Mouse (Mus musculus) Muller cell, postnatal 12 days (primary cell): ENCODE measurements around the gene Sema3f.

ENCODE experiments used
- DNase-seq: peaks from one replicate; pipeline ENCODE4 v3.0.0-alpha.2; 2015; ENCODE audit errors: inconsistent ontology term

The Sema3f gene

DNA sequence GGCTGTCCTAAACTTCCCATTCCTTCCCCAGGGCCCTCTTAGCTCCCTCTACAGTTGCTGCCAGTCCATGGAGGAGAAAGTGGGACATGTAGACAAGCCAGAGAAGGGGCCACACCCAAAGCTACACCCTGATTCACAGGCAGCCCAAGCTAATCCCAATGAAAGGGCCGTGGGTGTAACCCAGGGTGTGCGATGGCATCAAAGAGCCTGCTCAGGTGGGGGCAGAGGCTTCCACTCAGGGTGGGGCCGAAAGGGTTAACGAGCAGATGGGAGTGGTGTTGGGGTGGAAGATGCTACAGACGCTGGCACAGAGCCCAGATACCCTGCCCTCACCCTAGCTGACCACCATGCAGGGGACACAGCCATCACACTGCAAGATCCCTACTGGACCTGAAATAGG, 17.5 kb downstream of the Sema3f start:
- DNase-seq, result no peak

DNA sequence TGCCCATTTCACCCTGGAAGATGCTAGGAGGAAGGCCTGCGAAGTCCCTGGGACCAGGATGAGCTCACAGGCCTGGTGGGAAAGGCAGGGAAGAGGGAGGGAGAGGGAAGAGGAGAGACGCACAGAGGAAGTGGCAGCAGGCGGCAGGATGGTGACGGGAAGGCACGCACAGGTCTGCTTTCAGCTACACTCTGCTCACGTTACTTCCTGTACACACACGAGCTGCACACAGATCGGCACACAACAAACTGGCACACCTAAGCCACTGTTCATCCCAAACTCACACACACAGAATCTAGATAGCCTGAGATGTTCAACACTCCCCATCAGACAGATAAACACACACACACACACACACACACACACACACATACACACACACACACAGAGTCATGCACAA, 19.9 kb downstream of the Sema3f start:
- no peak for DNase-seq

DNA sequence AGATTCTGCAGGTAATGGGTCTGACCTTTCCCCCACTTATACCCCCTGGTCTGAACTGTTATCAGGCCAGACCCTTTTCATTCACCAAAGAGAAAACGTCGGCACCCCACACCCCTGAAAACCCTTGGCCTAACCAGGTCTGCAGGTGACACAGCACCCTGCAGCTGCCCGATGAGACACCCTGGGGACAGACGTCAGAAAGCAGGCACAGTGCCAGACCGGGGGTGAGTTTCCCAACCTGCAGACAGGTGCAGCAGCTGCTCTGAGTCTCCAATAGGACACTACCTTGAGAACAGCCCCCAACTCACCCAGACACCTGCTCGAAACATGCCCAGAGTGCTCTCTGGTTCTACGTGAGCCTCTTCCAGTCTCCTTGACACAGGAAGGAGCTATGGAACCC, 21.3 kb downstream of the Sema3f start:
- no peak for DNase-seq

DNA sequence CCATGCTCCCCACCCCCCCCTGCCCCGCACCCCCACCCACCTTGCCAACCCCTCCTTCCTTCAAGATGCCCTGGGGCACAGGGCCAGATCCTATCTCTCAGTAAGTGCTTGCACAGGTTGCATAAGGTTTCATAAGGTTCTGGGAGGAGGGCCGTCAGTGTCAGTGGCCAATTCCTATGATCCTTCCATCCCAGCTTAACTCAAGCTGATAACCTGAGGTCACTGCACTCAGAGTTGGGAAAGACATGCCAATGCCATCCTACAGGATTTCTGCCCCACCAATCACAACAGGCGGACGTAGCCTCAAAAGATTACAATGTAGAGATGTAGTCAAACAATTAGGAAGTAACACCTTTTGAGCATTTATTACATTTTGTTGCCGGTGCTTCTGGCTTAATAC, 21.9 kb downstream of the Sema3f start:
- no peak for DNase-seq

DNA sequence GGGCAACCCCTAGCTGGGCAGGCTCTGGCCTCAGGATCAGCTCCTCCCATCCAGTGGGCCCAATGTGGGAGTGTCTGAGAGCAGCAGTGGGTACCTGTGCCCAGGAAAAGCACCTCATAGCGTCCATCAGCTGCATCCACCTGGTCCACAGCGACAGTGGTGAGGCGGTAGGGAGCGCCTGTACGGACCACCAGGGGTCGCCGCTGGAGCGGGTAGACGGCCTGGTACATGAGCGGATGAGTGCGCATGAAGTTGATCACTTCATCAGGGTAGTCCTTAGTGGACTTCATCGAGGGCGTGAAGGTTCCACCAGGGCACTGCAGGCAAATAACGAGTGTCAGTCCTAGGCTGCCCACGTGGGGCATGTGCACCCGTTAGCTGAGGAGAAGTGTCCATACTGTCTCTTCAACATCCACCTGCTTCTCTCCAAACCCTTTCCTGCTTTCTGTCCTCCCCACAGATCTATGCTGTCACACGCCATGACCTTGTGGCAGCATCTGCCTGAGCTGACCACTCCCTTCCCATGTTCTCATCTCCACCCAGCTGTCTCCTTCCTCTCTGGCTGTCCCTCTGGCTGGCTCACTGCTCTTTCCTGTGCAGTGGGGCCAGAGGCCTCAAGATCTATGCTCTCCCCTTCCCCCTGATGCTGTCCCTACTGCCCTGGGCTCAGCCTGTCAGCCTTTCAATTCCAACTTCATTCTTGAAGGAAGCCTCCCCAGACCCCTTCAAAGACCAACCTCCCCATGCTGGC, 24.9 kb downstream of the Sema3f start:
- DNase-seq, result peak; percentile 65

DNA sequence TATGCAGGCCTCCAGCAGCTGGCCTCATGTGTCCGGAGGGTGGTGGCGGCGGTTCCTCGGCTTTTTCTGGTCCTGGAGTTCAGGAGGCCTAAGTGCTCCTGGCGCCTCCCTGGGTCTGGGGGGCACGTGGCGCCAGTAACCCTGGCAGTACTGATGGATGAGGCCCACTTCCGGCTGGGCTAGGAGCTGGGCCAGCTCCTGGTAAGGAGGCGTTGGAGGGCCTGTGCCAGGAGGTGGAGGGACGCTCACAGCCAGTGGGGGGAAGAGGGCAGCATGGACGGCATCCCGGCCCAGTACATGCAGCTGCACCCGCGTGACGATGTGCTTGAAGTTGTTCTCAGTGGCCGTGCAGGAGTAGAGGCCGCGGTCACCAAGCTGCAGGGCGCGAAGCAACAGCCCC, 27.9 kb downstream of the Sema3f start:
- no peak for DNase-seq

DNA sequence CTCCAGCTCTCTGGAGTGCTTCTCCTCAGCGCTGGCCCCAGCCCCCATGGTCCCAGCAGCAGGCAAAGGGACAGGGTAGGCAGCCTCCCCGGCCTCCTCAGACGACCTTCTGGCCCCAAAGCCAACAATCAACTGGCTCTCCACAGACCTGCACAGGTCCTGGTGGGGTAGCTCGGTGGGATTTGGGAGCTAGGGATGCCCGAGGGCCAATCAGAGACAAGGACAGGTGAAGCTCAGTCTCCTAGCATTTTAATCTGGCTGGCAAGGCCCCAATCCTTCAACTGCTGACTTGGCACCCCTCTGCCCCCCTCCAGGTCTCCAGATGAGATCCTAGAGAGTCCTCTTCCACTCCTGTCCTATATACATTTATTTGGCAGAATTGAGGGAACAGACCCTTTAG, 30.8 kb downstream of the Sema3f start, which contains the start of gene Gnat1:
TSS of gene Gnat1 (minus strand) at position 212 of the 400 bp plus-strand sequence.
- DNase-seq, result no peak

DNA sequence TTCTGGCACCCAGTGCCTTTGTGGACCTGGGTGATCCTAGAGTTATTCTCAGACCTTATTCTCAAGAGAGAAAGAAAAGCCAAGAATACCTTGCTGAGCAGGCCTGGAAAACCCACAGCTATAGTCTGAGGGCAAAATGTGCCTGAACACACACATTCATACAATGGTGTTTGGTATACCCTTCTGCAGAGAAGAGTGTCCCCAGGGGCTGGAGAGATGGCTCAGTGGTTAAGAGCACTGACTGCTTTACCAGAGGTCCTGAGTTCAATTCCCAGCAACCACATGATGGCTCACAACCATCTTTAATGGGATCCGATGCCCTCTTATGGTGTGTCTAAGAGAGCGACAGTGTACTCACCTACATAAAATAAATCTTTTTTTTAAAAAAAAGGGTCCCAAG, 31.4 kb downstream of the Sema3f start:
- DNase-seq, result no peak

DNA sequence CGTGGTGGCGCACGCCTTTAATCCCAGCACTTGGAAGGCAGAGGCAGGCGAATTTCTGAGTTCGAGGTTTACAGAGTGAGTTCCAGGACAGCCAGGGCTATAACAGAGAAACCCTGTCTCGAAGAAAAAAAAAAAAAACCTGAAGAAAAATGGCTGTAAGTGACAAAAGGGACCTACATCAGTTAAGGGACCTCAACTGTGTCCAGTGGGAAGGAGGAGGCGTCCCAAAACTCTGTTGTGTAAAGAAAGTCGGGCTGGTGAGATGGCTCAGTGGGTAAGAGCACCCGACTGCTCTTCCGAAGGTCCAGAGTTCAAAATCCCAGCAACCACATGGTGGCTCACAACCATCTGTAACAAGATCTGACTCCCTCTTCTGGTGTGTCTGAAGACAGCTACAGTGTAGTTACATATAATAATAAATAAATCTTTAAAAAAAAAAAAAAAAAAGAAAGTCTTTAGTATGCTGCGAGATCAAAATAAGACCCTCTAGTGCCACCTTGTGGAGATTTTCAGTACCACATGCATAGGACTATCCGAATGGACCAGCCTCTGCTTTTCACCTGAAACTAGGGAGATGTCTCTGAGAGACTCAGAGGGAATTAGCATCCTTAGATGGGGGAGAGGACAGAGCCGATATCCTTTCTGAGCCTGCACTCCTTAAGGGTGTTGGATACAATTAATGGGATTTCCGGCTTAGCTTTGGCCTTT, 32.3 kb downstream of the Sema3f start:
- peak; percentile 59 for DNase-seq

DNA sequence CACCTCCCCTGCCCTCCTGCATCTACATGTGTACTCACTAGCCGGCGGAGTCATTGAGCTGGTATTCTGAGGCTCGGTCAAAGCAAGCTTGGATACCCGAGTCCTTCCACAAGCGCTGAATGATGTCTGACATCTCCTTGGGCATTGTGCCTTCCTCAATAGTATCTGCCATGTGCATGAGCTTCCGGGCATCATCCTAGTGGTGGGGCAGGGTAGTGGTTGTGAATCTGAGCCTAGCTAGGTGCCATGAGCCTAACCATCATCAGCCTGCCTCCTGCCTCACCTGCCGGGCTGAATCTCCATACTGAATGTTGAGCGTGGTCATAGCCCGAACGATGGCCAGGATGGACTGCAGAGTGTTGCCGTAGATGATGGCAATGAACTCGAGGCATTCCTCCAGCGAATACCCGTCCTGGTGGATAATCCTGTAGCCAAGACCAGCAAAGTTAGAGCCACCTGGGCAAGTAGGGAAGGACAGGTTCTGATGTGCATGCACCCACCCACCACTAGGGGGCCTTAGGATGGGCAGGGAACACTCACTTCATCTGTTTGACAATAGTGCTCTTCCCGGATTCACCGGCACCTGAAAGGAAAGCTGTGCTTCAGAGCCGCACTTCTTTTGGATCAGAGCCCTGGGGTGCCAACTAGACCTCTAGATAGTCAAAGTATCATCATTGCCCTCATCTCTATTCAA, 33.0 kb downstream of the Sema3f start:
- peak; percentile 62 for DNase-seq

DNA sequence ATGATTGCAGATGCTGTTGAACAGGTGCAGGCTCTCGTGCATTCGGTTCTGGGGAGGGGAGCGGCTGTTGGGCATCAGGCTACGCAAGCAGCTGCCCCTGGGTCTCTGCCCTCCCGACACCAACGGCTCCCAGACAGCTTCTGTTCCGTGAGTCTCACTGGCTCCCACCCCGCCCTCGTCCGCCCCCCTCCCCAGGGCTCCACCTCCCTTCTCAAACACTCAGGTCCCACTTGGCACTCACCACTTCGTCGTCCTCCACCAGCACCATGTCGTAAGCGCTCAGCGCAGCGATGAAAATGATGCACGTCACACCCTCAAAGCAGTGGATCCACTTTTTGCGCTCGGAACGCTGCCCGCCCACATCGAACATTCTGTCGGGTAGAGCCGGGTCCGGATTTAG, 34.0 kb downstream of the Sema3f start:
- no peak for DNase-seq

DNA sequence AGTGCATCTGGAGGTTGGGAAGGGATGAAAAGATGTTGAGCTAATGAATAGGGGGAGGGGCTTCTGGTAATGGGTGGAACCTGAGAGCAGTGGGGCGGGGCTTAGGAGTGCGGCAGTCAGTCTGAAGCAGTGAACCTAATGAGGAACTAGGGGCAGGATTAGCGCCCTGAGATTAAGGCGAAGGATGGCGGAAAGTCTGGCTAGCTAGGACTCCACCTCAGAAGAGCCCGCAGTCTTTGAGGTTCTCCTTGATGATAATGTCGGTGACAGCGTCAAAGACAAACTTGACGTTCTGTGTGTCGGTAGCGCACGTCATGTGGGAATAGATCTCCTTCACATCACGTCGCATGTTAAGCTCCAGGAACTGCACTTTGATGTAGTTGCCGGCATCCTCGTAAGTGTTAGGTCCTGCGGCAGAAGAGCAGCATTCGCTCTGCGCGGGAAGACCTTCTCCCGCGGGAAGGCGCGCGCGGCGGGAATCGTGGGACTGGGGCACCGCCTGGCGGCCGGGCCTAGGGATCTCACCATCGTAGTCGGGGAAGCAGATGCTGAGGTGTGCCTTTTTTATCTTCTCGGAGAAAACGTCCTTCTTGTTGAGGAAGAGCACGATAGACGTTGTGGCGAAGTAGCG, 34.5 kb downstream of the Sema3f start:
- peak; percentile 83 for DNase-seq

DNA sequence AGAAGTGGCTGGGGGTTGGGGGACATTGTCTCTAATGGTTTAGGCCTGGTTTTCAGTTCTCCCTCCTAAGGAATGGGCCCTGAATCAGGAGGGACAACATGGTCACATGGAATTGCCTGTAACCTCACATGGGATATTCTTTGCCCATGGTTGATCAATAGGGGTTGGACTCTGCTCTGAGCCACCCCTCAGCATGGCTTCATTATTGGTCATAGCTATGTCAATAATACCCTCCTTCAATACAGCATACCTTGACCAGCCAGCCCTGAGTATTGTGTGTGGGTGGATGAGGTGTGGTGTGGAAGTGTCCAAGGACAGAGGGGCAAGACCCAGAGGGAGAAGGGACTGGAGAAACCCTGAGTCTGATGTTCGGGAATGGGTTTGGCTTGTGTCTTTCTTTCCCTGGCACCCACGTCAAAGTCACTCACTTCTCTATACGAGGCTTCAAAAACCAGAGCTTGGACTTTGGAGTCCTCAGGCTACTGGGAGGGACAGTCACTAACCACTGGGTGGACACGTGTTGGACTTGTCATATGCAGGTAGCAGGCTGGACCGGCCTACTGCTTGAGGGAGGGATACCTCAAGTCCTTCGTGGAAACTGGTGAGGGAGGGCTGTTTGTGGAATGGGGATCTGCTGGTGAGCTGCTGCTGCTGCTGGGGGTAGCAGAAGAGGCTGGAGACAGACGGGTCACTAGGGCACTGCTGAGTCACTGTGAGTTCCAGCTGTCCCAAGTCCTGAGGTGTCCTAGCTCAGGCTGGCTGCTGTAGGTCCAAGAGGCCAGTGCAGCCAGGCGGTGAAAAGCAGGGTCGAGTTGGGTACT, 35.5 kb downstream of the Sema3f start:
- no peak for DNase-seq

DNA sequence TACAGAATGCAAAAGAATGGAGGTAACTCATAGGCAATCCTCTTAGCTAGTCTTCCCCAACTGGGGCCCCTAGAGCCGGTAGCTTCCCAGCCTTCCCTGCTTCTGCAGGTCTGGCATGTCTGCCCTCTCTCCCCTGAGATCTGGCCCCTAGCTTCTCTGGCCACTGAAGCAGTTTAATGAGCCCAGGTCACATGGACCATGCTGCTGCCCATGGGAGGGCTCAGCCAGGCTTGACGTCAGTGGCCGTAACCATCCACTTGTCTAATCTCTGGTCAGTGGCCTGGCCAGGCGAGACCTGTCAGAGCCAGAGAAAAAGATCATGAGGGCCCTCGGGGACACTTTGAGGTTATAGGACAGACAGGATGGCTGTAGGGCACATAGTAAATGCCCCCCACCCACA, 40.0 kb downstream of the Sema3f start:
- no peak for DNase-seq

DNA sequence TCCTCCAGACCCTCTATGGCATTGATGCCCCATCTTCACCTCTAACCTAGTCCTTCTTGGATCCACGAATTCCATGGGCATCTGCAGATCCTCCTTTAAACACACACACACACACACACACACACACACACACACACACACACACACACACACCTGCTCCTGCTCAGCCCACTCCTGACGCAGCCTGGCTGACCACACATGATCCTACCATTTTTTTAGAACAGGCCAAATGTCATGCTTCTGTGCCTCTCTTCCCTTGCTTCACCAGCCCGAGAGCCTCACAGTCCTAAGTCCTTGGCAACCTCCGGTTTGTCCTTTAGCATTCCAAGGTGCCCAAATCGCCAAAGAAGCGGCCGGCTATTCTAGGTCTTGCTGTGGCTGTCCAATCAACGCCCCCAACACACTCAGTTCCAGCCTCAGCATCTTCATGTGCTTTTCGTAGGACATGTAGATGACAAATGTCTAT, 40.8 kb downstream of the Sema3f start, which contains the start of gene Slc38a3:
TSS of gene Slc38a3 (minus strand) at position 51 of the 466 bp plus-strand sequence.
- DNase-seq, result no peak

DNA sequence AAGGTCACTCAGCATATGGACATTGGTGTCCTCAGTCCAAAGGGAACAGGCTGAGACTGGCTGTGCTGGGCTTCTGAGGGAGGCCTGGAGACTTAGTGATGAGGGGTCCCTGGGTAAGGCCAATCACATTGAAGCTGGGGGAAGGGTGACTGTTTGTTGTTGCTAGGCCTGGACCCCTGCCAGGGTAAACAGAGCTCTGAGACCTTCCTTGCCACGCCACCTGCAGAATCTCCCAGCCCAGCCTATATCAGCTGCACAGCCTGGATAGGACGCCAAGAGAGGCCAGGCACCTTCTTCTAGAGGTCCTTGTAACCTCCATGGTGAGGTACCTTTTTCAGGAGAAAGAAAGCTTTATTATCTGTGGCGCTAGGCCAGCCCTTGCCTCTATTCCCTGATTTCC, 41.4 kb downstream of the Sema3f start:
- DNase-seq, result no peak

DNA sequence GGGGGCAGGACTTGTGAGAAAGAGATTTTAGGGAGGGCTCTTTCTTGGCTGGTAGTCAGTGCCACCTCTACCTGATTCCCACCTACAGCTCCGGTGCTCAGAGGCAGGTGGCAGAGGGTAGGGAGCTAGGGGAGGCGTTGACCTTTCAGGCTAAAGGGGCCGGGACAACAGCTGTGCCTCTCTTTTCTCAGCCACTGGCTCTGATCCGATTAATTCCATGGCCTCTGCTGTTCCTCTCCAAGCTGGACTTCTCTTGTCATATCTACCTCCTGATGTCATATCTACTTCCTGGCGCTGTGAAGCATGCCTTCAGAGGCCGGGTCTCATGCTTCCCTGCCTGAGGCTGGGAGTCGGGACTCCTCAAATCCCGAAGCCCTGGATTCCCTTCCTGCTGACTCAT, 42.3 kb downstream of the Sema3f start:
- DNase-seq, result no peak

DNA sequence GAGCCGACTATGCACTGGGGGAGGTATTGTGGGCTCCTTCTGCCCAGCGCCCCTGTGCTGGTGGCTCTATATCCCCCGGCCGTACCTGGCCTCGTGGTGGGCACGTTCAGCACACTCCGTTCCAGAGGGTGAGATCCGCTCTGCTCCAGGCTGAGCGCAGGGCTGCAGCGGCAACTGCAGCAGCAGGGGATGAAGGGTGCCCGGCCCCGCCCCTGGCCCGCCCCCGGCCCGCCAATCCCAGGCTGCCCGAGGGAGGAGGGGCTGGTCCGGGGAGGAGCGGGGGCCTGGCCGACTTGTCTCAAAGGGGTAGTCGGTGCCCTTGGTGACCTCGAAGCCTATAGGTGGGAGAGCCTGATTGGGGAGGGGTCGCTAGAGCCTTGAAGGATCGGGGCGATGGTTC, 43.1 kb downstream of the Sema3f start:
- DNase-seq, result peak; percentile 80

DNA sequence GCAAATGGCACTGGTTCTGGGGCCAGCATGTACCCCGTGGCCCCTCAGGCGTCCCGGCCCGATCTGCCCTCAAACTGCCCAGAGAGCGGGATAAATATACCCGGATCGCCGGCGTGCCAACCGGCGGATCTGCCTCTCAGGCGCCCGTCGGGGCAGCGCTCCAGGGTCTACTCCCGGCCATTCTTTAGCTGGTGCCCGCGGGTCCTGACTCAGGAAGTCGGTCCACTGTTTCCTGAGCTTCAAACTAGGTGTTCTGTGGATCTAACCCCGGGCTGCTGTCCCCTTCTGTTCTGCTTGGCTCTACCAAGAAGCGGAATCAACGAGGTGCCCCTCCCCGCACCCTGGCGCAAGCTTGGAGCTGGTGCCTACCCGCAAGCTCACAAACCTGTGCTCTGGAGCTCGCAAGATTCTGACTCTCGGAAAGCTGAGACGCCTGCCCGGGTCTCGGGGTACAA, 43.5 kb downstream of the Sema3f start:
- DNase-seq, result peak; percentile 64

DNA sequence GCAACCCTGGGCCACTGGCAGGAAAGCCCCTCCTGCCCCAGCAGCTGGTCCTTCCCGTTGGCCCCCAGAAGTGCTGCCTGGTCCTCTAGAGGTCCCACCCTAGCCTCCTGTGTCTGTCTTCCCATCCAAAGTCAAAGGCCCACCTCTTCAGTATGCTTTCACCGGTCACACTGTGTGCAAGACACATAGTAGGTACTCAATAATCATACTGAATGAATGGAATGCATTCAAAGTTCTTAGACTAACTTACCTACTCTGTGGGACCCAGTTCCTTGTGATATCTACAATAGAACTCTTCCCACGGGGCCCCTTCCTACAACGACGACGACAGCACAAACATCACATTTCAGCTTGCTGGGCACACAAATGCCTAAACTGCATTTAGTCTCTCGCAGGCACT, 45.0 kb downstream of the Sema3f start:
- no peak for DNase-seq

DNA sequence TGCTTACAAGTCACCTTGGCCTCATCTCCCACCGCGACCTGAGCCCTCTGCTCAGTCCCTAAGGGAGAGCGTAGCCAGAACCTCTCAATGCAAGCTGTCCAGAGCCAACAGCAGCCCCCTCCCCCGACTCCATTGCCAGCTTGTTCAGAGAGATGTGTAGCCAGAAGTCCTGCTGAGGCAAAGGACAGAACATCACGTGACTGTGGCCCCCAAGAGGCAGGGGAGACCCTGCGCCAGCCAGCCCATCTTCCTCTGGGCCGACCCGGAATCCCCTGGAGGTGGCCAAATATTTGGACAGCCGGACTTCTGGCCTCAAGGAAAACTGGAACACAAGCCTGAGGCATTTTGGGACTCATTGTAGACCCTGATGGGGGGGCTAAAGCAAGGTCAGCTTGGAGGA, 46.8 kb downstream of the Sema3f start:
- no peak for DNase-seq
